Mouse (Mus musculus): Measurements from ENCODE around the gene Actn4.

Actn4 gene

GRCm38 (mm10) chr7:28924802-28925201 lies 37.3 kb downstream of the Actn4 start:
- no peak for DNase-seq (ENCODE audit: low spot score)

DNA sequence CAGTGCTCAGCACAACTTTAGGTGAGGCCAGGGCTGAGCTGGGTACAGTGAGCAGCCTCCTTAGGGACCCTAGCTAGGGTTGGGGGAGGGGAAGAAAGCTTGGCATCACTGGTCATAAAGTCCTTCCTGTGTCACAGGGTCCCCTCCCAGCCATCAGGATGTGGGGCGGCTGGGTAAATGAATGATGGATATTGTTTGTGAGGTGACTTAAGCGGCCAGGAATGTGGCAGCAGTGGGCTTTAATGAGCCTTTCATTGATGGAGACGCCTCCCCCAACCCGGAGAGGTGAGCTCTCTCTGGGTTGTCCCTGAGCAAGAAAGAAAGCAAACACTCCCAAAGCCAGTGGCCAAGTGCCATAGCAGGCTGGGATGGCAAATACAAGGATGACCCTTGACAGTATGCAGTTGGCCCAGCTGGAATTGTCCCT lies 38.3 kb downstream of the Actn4 start:
- DNase-seq (ENCODE audit: low spot score): no peak

DNA sequence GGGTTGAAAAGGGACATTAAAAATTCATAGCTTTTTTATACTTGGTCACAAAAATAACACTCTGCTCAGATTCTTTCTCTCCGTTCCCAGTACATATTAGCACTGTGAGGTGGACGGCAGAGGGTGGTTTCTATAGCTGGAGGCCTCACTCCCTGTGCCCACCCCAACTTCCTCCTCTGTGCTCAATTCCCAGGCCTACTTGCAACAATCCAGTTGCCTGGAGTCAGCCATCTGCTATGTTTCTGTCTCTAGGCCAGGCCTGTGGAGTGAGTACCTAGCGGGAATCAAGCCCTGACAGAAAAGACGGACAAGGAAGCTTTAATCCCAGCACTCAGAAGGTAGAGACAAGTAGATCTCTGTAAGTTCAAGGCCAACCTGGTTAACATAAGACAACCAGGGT lies 39.5 kb downstream of the Actn4 start:
- no peak for DNase-seq (ENCODE audit: low spot score)

GRCm38 (mm10) chr7:28921722-28922465 lies 40.2 kb downstream of the Actn4 start:
- no peak for DNase-seq (ENCODE audit: low spot score)

DNA sequence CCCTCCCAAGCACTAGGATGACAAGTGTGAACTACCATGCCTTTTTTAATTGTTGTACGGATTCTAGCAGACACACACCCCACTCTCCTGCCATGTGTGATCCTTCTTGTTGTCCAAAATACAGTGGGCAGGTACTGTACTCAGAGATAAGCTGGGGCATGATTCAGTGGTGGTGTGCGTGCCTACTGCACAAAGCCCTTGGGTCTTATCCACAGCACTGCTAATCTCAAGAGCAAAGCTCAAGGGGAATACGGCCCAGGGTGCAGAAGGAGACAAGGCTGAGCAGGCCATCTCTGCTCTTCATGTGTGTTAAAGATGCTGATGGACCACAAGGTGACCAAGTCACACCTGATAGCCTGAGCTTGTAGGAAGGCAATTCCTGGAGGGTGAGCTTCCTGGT lies 41.0 kb downstream of the Actn4 start:
- no peak for DNase-seq (ENCODE audit: low spot score)

DNA sequence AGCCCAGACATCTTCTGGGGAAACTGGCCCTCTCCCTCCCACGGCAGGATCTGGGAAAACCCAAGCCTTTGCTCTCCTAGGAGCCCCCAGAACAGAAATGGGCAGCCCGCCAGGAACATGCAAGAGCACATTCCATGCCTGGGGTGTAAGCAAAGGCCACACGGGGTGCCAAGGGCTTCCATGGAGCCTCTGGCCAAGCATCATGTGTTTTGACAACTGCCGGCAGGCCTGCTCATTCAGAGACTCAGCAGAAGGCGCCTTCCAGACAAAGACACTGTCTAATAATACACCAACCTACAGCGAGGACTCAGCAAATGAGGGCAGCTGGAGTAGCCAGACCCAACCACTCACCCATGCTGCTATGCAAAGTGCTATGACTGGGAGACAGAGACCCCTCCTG lies 42.3 kb downstream of the Actn4 start:
- DNase-seq (ENCODE audit: low spot score): no peak

- DNase-seq (ENCODE audit: low spot score): no peak
These were observed 43.6 kb downstream of the Actn4 start for GRCm38 (mm10) chr7:28918540-28918939.

DNA sequence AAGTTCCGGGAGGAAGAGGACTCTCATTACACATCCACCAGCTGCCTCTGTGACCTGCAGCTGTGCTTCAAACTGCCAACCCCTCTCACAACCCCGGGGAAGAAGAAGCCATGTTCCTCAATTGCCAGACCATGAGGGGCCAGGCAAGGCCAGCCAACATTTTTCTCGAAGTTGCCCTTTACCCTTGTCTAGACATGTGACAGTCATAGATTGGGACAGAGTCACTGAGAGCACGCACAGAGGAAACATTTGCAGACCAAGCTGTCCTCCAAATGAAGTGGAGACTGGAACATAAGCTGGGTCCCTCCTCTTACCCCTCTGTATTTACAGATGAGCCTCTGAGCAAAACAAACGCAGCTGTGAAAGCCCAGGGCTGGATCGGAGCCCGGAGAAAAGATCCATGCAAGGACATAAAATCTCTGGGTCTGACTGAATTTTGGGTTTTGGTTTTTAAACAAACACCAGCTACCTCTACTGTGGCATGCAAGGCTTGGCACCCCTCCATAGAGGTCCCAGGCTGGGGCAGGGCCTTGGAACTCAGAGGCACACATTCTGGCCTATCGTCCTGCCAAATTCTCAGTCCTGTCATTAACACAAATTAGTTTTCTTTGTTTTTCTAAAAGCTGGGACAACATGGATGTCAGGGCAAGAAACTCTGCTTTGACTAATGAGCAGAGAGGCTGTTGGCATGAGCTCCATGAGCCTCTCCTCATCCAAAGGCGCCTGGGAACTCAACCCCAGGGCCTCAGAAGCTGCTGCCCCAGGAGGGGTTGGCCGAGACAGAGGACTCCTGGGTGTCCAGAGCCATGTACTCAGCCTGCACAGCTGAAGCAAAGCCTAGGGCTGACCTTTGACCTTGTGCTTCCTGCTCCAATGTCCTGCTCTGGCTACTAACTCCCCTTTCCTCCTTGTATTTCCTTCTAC lies 44.4 kb downstream of the Actn4 start:
- DNase-seq (ENCODE audit: low spot score): no peak

DNA sequence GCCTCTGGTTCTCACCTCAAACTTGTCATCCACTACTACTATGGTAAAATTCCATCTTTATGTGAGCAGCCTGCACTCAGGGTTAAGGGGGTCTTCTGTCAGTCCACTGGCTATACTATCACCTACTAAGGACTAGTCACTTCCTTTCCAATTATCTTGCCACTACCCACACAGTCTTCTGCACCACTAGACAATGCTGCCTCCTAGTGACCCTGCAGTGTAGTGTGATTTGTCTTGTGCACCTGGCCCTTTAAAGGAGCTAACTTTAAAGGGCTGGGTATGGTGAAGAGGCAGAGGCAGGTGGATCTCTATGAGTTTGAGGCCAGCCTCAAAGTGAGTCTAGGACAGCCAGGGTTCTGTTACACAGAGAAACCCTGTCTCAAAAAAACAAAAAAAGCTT lies 45.6 kb downstream of the Actn4 start:
- DNase-seq (ENCODE audit: low spot score): no peak

- DNase-seq (ENCODE audit: low spot score): no peak
These were observed 49.0 kb downstream of the Actn4 start for GRCm38 (mm10) chr7:28913171-28913570.

GRCm38 (mm10) chr7:28911632-28912031 lies 50.5 kb downstream of the Actn4 start:
- no peak for DNase-seq (ENCODE audit: low spot score)

DNA sequence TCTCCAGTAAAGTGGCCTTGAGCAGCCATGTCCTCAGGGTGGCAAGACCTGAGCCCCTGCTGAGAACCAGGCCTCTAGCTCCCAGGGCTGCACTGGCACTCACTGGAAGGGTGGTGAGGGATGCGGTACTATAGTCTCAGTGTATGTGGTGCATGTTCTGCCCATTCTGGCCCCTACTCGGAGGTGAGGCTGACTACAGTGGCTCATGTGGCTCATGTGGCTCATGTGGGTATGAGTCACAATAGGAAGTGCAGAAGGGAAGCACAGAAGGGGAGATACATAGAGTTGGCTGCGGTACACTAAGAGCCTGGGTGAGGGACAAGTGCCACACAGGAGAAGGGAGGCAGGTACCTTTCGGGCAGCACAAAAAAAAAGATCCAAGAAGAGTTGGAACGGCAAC lies 54.9 kb downstream of the Actn4 start:
- DNase-seq (ENCODE audit: low spot score): no peak

DNA sequence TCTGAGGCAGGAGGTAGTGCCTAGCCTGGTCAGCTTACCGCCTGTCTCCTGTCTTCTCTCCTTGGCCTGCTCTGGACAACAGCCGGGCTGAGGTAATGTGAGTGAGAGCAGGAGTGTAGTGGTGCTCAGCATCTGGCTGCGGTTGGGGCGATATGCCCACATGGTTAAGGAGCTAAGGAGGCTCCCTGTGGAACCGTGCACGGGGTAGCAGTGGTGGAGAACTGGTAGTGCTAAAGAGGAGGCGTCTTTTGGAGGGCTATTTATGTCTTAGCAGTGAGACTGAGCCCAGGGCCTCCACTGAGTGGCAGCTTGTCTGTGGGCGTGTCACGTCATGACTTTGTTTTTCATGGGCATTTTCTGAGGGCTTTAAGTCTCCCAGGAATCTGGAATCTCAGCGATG lies 58.4 kb downstream of the Actn4 start:
- no peak for DNase-seq (ENCODE audit: low spot score)

- no peak for DNase-seq (ENCODE audit: low spot score)
These were observed 59.3 kb downstream of the Actn4 start for GRCm38 (mm10) chr7:28902809-28903208.

GRCm38 (mm10) chr7:28902180-28902579 lies 60.0 kb downstream of the Actn4 start:
- DNase-seq (ENCODE audit: low spot score): no peak

- no peak for DNase-seq (ENCODE audit: low spot score)
These were observed 60.6 kb downstream of the Actn4 start for GRCm38 (mm10) chr7:28901311-28902125.

DNA sequence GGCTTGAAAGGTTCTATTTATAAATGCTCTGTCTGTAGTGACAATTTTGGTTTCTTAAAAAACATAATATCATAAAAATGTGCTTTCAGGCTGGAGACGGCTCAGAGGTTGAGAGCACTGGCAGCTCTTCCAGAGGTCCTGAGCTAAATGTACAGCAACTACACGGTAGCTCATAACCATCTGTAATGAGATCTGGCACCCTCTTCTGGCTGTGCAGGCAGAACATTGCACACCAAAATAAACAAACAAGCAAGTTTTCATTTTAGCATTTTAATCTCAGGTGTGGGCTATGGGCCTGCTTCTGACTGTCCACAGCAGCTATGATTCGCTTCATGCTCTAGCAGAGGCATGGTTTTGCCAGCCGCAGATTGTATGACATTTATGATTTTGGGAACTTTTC lies 62.2 kb downstream of the Actn4 start:
- DNase-seq (ENCODE audit: low spot score): no peak

GRCm38 (mm10) chr7:28897661-28898060 lies 64.5 kb downstream of the Actn4 start:
- DNase-seq (ENCODE audit: low spot score): no peak

GRCm38 (mm10) chr7:28894942-28895341 lies 67.2 kb downstream of the Actn4 start:
- no peak for DNase-seq (ENCODE audit: low spot score)

GRCm38 (mm10) chr7:28893643-28894265 lies 68.4 kb downstream of the Actn4 start:
- no peak for DNase-seq (ENCODE audit: low spot score)

DNA sequence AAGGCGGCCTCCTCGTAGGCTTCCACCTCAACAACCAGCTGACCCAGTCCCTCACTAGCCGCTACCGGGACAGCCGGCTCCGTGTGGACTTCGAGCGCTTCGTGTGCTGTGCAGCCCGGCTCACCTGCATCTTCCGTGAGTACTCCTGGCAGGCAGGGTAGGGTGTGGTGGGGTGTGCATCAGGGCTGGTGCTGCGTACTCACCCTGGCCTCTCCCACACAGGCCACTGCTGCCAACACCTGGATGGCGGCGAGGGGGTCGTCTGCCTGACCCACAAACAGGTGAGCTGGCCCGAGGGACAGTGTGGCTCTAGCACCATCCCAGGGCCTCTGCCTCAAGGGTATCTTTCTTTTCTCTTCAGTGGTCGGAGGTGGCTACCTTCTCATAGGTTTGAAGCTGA lies 69.5 kb downstream of the Actn4 start:
- no peak for DNase-seq (ENCODE audit: low spot score)

GRCm38 (mm10) chr7:28888701-28889161 lies 73.4 kb downstream of the Actn4 start:
- DNase-seq (ENCODE audit: low spot score): no peak
